Mouse (Mus musculus) lung, postnatal 0 days (tissue): ENCODE data around the gene Sdhaf3.

Experiments
- CTCF ChIP-seq: IDR thresholded peaks from 2 replicates; pipeline ENCODE4 v1.5.1; 2016; ENCODE audit warnings: antibody characterized with exemption, mild to moderate bottlenecking
- EP300 ChIP-seq: IDR thresholded peaks from 2 replicates; pipeline ENCODE4 v1.6.1; 2016; ENCODE audit warnings: antibody characterized with exemption, mild to moderate bottlenecking, control low read depth

GRCm38 (mm10) chr6:6925264-6925663 is 30.5 kb upstream of the Sdhaf3 start:
- TF ChIP-seq CTCF (no peak), EP300 (no peak)
